Mouse (Mus musculus) adrenal gland, postnatal 4 days (tissue): ENCODE measurements around the gene Cpm. TPM values are rescaled to one million over a fixed set of nuclear protein-coding genes. Genes with fewer than 3 reads are reported as not detected.

Experiments
- DNase-seq, 2 experiments: peaks; one replicate each; pipeline ENCODE4 v3.0.0; 2021 to 2022; ENCODE audit warnings: low spot score in 2 of 2, mixed read lengths in 2 of 2
- total RNA-seq, 2 experiments: library from RNA; stranded (reverse); gene quantifications; 2 replicates each; pipeline ENCODE4 v1.2.3; 2021

The Cpm gene
- total RNA-seq, 2 experiments from 2014 or later, result 24.4 to 25.3 TPM

GRCm38 (mm10) chr10:117645487-117645964 is 16.2 kb downstream of the Cpm start:
- no peak for DNase-seq

GRCm38 (mm10) chr10:117646482-117647157 is 17.3 kb downstream of the Cpm start:
- DNase-seq, result no peak

DNA sequence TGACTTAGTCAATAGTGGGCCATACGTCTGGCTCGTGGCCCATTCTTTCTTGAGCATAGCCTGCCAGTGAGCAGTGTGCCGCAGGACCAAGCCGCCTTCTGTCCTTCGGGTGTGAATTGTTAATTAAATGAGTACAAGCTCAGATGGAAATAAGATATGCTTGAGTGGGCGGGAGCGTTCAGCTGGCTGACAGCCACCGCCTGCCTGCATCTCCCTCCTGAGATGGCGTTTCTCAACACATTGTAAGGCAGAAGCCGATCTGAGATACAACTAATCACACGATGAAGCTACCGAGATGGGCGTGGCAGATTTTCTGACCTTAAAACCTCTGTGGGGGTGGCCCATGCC is 17.8 kb downstream of the Cpm start:
- DNase-seq, result no peak

DNA sequence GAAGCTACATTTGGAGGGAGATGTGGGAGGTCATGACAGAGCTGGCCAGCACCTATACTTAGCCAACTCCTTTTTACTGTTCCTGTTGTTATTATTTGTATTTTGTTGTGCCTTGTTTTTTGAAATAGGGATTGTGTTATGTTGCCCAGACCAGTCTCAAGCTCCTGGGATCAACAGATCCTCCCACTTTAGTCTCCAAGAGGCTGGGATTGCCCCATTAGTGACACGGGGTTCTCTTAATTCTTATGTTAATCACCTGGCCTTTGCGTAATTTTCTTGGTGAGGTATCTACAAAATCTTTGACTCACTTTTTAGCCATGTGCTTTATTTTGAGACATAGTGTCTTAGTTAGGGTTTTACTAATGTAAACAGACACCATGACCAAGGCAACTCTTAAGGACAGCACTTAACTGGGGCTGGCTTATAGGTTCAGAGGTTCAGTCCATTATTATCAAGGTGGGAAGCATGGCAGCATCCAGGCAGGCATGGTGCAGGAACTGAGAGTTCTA is 18.7 kb downstream of the Cpm start:
- no peak for DNase-seq

GRCm38 (mm10) chr10:117648643-117649042 is 19.3 kb downstream of the Cpm start:
- DNase-seq, result no peak

- DNase-seq, result no peak
Measured at GRCm38 (mm10) chr10:117649292-117650041, 20.2 kb downstream of the Cpm start.

GRCm38 (mm10) chr10:117650042-117650655 is 20.8 kb downstream of the Cpm start:
- no peak for DNase-seq

GRCm38 (mm10) chr10:117650725-117651124 is 21.4 kb downstream of the Cpm start:
- DNase-seq, result no peak

DNA sequence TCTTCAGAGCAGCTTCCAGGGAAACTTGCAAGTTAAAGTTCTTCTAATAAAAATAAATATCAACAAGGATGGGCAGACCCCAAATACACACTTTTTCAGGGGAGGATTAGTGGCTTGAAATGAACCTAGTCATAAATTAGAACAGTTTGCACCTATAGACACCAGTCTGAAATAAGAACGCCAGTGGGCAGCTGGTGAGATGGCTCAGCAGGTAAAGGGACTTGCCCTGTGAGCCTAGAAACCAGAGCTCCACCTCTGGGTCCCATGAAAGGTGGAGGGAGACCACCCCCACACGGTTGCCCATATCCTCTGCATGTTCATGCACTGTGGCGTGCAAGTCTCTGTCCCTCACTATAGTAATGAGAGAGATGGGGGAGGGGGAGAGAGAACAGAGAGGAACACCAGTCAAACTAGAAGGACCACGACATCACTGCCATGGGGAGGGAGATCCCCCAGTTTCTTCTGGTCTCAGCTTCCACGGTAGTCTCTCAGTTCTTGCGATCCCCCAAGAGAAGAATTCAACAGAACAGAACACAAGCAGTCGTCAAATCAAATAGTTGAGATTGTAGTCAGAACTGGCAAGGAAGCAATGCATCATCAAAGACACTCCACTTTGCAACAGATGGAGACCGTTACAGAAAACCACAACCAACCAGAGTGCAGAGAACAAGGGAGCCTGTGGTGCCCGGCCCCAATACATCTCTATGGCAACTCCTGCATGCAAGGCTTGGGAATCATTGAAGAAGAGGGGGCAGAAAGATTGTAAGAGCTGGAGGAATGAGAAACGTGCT is 22.5 kb downstream of the Cpm start:
- DNase-seq, result no peak

- DNase-seq, result no peak
Measured at GRCm38 (mm10) chr10:117652378-117652774, 23.1 kb downstream of the Cpm start.

- DNase-seq, result no peak
Measured at GRCm38 (mm10) chr10:117652930-117653778, 23.9 kb downstream of the Cpm start.

DNA sequence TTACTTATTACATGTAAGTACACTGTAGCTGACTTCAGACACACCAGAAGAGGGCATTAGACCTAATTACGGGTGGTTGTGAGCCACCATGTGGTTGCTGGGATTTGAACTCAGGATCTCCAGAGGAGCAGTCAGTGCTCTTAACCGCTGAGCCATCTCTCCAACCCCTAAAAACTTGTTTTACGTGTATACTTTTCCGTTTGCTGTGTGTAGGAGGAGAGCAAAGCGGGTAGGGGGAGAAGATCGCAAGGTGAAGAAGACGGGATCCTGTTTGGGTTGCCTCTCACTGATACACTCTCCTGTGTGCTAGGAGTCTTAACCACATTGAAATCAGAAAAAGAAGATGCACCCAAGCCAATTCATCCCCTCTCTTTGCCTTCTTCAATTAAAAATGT is 24.5 kb downstream of the Cpm start:
- no peak for DNase-seq

DNA sequence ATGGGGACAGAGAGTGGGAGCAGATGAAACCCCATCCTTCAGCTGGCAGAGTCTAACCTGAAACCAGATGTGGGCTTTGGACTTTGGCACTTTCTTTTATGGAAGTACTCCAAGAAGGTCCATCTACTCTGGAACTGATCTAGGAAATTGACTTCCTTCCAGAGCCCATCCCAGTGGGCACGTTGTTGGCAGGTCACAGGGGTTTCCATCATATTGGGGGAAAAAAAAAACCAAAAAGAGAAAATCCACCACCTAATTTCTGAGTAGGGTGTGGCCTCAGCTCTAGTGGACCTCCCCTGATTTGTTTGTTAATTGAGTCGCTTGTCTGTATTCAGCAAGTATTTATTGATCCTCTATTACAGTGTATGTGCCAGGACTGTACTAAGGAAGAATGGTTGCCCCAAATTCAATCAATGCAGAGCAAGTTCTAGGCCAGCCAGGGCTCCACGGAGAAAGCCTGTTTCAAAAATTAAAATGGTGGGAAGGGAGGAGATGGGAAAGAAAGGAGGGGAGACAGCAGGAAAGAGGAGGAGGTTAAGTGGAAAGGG is 25.4 kb downstream of the Cpm start:
- DNase-seq, result no peak

DNA sequence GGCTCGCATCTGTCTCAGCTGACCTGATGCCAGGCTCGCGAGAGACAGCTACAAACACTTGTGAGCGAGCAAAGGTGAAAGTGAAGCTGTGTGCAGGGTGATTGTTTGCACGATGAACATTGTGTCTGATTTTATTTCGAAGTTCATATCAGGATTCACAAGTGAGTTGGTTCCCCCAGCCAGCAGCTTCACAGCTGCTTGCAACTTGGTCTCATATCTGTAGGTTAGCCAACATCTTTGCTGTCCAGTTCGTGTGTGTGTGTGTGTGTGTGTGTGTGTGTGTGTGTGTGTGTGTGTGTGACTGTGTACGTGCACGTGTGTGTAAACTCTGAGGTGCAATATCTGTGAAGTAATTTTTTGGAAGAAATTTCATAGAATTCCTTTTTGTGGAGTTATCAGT is 26.2 kb downstream of the Cpm start:
- DNase-seq, result no peak

- no peak for DNase-seq
Measured at GRCm38 (mm10) chr10:117655908-117656661, 26.8 kb downstream of the Cpm start.

- no peak for DNase-seq
Measured at GRCm38 (mm10) chr10:117656662-117656962, 27.3 kb downstream of the Cpm start.

DNA sequence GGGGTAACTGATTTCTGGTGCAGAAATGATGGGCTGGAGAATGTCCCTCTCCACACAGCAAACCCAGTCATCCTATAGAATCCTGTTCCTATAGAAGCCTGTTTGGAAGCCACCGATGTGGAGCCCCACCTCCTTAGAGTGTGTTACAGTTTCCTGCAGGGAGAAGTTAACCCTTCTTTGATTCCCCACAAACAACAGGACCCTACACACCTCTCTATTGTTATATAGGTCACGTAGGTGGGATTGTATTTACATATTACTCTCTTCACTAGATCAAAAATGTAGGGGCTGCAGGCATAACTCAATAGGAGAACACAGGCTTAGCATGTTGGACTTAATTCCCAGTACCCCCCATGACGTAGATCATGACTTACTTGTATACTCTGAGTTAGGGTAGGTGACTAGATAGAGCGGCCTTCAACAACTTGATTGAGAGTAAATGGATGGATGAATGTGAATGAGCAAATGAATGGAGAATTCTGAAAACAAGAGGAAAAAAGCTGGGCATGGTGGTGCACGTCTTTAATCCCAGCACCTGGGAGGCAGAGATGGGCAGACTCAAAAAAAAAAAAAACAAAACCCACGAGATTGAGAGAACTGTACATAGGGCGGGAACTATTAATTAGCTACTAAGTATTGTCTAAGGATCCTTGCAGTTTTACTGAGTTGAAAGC is 27.8 kb downstream of the Cpm start:
- no peak for DNase-seq

GRCm38 (mm10) chr10:117657659-117658306 is 28.5 kb downstream of the Cpm start:
- DNase-seq, result no peak
